Mouse (Mus musculus): ENCODE measurements around the gene Hoxa5. TPM values are rescaled to one million over a fixed set of nuclear protein-coding genes. Genes with fewer than 3 reads are reported as not detected.

Hoxa5 gene
- not detected for polyA plus RNA-seq (2017; shearing (Covaris generic))

DNA sequence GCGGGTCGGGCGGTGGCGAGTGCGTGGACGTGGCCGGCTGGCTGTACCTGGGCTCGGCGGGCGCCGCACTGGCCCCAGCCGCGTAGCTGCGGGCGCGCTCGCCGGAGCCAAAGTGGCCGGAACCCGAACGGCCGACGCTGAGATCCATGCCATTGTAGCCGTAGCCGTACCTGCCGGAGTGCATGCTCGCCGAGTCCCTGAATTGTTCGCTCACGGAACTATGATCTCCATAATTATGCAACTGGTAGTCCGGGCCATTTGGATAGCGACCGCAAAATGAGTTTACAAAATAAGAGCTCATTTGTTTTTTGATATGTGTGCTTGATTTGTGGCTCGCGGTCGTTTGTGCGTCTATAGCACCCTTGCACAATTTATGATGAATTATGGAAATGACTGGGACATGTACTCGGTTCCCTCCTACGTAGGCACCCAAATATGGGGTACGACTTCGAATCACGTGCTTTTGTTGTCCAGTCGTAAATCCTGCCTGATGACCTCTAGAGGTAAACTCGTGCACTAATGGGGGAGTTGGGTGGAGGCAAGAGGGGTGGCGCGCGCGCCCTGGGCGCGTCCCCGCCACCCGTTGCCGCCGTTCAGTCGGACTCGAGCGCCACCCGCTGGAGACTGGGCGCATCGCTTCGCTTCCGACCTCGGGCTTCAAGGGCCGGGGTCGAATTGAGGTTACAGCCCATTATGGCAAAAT is at the start of gene Hoxa5:
TSS of gene Hoxa5 (minus strand) at position 538 of the 703 bp plus-strand sequence.
- ATAC-seq, result no peak

DNA sequence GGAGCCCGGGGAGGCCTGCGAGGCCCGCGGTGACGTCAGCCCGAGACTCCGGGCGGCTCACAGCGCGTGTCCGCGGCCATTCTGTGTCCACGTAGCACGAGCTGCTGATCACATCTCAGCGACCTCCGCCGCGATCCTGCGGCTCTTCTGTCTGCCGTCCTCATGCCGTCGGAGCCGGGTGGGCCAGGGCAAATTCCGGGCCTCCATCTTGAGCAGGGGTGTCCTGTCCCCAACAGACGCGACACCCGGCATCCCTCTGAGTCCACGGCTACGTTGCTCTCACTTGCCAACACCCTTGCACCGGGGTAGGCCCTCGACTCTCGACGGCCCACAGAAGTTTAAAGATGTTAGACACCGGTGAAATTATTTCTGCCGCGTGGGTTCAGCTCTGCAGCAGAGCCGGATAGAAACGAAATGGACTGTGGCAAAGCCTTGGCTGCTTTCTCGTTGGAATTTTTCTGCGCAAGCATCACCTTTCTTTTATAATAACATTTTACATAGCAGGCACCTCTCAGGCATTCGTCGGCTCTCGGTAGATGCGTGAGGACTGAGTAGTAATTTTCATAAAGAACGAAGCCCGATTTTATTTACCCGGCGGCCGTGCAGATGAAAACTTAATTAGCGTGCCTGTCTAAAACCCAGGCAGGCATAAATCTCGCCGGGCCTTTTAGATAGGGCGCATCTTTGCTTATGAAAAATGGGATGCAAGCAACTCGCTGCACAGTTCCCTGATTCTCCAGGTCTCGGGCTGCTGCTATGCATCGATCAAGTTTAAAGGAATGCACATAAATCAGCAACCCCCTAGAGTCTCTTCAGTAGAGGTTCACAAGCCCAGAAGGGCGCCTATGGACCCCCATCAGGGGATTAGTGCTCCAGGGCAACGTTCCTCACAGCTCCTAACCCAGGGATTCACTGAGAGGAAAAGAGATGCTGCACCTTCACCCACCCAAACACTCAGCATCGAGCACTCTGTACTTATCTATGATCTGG is 49.4 kb upstream of the Hoxa5 start:
- no peak for ATAC-seq

DNA sequence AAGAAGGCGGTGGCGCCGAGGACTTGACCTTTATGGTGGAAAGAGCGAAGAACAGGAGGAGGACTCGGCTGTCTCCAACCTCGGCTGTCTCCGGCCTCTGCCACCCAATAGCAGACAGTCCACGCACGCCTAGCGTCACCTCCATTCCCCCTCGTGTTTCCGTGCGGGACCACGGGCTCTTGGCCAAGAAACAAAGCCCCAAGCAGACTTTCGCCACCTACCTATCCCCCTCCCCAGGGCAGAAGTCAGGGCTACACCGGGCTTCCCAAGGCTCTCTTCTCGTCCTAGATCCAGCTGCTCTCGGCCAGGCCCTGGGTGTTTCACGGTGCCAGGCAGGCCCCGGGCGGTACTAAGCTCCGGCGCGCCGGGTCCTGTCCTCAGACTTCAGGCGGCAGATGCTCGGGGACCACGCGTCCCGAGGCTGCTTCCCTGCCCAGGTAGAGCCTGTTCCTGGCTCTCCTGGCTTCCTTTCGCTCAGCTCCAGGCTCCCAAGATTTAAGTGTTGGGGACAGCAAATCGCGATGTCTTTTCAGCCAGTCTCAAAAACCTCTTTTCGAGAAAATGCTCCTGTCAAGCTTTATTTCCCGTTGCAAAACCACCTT is 48.5 kb upstream of the Hoxa5 start:
- ATAC-seq, result no peak

DNA sequence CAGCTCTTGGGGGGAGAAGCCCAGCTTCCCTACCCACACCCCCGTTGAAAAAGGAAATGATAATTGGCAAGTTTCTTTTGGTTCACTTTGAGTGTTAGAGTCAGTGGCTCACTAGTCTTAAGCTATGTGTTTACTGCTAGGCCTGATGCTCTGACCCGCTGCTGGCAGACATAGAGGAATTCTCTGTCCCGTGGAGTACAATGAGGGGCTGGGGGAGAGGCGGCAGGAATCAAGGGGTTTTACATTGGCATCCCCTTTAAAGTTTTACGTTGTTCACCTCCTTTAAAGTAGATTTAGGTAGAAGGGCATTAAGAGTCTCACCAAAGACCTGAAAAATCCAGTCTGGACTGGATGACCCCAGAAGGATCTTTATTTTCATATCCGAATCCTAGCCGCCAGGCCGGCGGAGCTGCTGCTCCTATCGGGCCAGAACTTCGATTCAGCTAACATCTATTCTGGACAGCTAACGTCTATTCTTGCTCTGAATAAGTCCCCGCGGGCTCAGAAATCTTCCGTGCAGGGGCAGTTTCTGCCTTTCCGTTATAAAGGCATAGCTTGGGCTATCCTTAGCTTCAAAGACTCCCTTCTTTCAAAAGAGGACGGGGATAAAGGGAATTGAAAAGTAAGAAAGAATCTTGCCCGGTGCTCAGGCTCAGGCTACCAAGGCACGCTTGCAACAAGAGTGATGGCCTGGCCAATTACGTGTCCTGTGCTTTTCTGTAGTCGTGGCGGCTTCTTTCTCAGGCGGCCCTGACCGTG is 47.8 kb upstream of the Hoxa5 start:
- ATAC-seq, result no peak

DNA sequence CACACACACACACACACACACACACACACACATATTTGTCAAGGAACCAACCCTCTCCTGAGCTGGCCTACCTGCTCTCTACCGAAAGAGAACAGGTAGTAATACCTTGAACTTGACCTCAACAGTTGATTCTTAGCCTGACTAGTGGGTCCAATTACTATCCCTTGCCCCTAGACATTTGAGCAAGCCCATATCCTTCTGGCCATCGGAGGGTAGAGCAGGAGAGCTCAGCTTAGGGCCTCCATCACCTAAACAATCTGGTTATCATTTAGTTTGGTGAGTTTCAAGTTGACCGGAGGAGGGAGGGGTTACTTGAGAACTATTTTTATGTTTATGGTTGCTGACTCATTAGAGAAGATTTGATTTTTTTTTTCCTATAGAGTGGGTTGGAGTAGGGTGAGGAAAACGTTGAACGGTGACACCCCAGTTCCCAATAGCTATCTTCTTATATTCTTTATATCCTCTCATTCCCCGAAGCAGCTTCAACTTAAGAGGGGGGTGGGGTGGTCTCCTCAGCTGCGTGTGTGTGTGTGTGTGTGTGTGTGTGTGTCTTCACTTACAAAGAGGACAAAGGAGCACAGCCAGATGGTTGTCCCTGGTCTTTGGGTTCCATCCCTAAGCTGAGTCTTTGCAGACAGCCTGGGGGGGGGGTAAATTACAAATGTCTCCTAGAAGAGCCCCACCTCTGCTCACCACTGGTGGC is 46.9 kb upstream of the Hoxa5 start:
- no peak for ATAC-seq

DNA sequence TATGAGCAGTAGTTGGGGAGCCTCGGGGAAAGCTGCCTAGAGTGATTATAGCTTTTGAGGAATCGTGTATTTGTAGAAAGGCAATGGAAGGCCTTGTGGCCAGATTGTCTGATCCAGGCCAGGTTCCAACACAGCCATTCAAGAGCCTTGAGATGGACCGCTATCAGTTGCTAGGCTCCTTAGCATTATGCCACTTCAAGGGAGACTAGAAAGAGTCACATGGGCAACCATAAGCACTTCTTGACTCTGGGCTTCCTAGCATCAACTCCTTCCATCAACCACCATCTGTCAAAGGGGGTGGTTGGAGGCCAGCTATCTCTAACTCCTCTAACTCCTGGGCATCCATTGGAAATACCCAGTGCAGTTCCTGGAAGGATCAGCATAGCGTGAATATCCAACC is 45.4 kb upstream of the Hoxa5 start:
- no peak for ATAC-seq

DNA sequence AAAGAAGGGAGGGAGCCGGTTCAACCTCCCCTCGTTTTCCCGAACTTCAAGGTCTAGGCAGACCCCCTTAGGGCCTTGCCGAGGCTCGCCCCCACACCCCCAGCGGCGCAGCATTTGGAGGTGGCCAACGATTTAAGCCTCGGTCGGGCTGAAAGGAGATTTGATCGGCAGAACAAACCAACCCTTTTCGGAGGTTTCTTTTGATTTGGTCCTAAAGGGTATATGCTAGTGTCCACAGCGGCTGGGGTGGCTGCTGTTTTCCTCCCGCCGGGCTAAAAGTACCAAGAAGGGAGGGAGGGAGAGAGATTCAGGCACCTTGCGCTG is 45.0 kb upstream of the Hoxa5 start:
- ATAC-seq, result no peak

DNA sequence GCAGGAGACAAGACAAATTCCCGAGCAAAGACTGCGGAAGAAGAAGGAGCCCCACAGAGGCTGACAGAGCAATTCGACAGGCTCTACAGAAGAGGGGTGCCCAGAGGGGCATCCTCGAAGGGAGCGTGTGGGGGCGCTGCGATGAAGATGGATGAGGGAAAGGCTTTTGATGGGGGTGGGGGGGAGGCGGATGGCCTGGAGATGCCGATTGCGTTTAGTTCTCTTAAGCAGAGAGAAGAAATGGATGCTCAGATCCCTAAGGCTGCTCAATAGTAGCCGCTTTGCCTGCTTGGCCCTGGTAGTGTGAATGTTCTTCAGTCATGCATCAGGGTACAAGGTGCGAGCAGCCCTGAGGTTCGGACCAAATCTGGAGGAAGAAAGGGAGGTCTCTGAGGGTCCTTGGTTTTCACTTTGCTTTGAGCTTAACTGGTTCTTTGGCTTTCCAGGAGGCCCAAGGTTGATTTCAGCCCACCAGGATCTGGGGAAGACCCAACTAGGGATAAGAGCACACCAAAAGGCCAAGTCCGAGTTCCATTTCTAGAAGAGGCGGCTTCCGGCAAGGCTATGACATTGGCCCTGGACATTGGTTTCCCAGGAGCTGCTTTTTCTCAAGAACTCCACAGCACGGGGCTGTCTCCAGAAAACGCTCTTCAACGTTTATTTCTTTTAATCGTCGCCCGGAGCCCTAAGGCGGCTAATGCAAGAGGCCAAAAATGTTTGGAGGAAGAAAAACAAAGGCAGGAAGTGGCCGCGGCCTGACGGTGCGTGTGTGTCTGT is 44.4 kb upstream of the Hoxa5 start:
- peak; percentile 22 for ATAC-seq

DNA sequence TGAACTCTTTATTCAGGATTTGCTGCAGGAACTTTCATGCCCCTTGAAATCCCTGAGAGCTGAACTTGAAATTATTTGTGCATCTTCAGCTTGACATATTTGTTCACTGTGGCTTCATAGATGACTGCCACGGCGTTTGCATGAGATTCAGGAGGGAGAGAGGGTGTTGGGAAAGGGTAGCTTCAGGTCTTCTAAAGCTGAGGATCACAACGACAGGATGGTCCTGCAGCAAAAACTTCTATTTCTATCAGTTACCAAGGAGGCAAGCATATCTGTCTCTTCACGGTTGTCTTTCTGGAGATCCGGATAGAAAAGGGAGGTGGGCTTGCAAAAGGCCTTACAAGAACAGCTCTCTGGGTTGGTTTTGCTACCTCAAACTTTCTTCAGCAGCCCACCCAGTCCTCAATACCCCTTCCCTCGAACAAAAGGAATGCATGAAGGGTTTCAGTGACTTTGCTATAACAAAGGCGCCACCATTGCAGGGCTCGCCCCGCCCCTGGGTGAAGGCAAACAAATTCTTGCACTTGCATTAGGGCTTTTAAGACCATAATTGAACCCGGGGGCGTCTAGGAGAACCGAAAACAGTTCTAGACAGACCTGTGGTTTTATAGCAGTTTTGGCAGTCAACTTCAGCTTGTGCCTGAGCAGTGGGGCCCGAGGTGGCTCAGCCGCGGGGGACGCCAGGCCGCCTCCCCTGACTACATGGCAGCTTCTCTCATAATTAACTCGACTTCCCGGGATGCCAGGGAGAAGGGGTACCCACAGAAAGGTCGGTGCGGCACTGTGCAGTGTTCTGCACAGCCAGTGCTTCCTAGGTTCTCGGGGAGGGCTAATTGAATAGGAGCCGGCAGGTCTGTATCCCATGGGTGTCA is 43.6 kb upstream of the Hoxa5 start:
- no peak for ATAC-seq

DNA sequence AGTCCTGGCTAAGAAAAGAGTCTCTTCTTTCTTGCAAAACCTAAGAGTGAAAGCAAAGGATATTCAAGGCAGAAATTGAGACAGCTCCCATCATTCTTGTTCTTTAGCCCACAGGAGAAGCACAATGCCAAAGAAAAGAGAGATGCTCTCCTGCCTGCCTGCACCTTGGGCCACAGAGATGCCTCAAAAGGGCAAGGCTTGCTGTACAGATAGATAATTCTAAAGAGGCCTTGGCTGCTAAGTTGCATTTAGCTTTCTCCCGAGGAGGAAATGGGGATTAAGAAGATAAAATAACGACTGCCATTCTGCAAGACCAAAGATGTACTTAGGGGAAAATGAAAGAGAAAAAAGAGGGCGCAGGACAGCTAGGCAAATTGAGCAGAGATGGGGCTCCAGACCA is 42.5 kb upstream of the Hoxa5 start:
- ATAC-seq, result no peak

DNA sequence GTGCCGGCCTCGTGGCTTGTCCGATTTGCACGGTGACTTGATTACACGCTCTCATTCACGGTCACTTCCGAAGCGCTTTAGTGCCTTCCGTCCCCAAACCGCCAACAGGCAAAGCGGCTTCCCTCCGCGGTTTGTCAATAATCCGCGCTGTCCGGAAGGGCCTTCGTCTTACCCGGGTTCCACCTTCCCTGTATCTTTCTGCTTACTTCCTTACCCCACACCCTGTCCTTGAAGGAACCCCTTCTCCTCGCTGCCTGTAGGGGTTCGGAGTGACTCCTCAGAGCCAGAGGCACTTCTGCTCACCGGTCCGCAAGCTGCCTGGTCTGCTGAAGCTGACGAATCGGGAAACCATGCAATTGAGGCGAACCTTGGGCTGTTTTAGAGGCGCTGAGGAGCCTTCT is 42.0 kb upstream of the Hoxa5 start:
- peak; percentile 24 for ATAC-seq

DNA sequence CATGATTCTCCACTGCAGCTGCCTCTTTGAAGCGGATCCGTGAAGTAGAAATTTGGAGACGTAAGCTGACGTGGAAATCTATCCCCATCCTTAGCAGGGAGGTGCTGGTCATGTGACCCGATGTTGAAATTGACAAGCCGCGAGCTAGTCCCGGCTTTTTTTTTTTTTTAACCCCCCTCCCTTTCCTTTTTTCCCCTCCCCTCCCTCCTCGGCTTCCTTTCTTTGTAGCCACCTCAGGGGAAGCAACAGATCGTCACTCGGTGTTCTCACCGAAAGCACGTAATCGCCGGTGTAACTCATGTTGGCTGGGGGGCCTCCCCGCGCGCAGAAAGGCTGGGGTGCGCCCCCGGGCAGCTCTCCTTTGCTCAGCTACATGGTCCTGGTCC is 41.4 kb upstream of the Hoxa5 start, which contains the start of gene Hoxa11:
TSS of gene Hoxa11 (minus strand) at position 54 of the 386 bp plus-strand sequence.
- peak; percentile 30 for ATAC-seq

DNA sequence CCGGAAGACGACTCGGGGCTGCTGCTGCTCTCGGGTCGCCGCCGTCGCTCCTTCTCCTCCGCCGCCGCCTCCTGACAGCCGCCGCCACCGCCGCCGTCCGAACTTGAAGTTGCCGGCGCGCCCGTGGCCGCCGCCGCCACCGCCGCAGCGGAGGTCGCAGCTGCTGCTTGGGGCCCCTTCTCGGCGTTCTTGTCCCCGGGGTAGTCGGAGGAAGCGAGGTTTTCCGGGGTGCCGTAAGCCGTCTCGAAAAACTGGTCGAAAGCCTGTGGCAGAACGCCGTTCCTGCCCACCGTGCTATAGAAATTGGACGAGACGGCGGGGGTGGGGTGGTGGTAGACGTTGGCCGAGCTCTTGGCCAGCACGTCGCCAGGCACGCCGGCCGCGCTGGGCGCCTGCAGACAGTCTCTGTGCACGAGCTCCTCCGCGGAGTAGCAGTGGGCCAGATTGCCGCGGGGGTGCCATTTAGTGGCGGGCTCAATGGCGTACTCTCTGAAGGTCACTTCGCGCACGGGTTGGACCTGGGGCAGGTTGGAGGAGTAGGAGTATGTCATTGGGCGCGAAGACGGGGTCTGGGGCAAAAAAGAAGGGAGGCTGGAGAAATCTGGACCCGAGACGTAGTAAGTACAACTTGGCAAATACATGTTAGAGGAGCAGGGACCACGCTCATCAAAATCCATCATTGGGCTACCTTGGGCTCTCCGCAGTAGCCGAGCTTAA is 40.8 kb upstream of the Hoxa5 start:
- ATAC-seq, result no peak

DNA sequence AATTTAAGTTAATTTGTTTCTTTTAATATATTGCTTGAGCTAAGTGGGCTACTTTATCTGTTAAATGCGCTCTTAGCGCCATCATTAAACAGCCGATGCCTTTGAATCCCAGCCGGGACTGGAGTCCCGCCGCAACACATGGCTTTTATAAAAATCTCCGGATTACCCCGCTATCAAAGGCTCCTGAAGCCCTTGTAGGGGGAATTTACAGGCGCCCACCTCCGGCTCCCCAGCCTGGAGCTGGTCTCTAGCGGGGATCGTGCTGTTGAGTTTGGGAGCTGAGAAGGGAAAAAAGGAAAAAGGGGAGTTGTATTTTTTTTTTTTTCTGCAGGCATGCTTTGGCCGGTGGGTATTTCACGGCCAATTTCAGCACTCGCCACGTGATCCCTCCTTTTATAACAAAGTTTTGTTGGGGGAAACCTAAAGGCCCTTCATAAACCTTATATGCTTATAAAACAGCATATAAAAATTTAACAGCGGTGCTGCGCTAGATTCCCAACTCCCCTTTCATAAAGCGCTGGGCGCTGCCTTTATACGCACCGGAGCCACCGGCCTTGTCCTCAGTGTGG is 40.2 kb upstream of the Hoxa5 start:
- no peak for ATAC-seq

DNA sequence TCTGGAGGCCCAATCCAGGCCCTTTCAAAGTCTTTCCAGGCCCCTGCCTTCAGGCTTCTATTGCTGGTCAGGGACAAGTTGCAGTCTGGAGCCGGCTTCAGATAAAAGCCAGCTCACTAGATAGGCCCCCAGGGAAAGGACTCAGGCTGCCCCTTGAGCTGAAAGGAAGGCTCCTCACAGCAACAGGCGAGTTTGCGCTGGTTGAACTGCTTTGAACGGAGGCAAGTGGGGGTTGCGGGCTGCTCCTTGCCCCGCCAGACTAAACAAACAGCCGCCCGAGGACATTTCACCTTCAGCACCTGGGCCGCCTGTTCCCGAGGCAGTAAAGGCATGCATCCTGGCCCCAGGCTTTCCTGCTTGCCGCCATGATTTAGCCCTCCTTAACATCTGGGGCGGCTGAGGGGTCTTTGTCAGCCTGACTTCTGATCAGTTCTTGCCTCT is 39.3 kb upstream of the Hoxa5 start:
- ATAC-seq, result no peak

DNA sequence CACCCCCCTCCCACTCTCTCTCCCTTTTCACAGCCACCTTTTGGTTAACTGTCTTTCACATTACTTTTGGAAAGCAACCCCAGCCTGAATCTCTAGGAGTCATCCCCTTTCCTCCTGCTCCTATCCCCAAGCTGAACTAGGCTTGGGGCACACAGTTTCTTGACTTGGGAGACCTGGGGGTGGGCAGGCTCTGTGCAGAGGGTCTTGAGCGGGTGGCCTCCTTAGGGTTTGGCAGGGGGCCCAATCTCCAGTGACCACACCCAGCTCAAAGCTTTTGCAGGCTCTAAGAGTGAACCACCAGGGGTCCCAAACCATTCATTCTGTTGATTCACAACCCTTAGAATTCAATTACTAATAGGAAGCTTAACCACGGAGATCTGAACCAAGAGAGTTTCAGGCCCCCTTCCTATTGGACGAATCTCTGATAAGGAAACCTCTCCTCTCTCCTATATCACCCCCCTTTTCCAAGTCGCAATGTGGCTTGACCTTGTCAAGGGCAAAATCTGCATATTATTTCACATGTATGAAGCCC is 38.5 kb upstream of the Hoxa5 start:
- no peak for ATAC-seq

DNA sequence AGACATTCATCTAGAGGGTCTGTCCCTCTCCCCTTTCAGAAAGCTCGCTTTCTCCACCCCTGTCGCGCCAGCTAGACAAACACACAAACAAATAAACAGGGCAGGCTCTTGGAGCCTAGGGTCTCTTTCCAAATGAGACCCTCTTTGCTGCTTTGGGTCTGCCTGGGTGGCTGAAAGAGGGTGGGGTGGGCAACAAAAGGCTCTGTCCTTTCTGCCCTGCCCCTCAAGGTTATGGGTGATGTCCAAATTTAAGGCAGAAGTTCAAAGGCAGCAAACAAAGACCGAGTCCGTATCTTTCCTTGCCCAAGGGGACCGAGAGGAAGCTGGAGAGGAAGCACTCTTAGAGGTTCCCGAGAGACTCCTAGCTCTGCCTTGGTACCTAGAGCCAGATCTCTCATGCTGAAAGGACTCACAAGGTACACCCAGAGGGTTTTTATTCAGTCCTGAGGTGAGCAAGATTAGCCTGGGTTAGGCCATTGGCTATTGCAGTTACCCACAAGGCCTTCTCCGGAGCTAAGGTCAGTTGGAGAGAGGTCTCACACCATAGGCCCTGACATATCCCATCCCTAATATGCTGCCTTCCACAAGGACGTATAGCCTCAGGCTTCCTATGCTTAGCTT is 36.7 kb upstream of the Hoxa5 start:
- no peak for ATAC-seq

DNA sequence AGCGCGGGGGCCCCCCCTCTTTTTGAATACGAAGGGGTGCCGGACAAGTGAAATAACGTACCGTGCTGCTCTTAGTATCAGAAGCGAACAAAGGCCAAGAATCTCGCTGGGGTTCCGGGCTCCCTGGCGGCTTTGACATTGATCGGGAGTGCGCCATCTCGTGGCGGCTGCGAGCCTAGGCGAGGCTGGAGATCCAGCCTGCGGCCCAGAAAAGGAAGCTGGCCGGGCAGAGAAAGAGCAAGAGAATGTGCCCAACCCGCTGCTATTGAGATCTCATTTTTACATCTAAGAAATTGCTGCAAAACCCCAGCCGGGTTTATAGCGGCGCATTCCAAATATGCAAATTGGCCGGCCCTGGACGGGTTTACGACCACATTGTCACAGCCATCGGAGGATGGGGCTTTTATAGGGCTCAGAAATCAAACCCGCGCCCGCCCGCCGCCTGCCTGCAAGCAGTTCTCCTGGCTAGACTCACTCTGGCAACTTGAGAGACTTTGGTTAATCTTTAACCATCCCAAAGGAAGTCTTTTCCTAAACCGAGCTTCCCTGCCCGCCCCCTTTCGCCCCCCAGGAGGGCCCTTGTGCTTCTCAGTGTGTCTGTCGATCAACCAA is 36.1 kb upstream of the Hoxa5 start, which contains the start of gene Hoxa10:
TSS of gene Hoxa10 (minus strand) at position 466 of the 612 bp plus-strand sequence.
- ATAC-seq, result peak; percentile 79
